Mouse (Mus musculus): ENCODE data around the gene Tet3. TPM values are rescaled to one million over a fixed set of nuclear protein-coding genes. Genes with fewer than 3 reads are reported as not detected.

Gene Tet3
- polyA plus RNA-seq, 1 experiment: 65.6 TPM

- WGBS: 61% methylated on average over 2 of the region's 2 CpGs
- H3K27ac ChIP-seq (ENCODE audit: insufficient read depth, low read depth, low read length): no peak overlapping the region
- H3K4me1 ChIP-seq (ENCODE audit: control insufficient read depth, insufficient read depth, low read length): no peaks in the 10 kb centered on the region
- H3K4me3 ChIP-seq (ENCODE audit: insufficient read depth, low read depth, low read length): no peak overlapping the region
- TF ChIP-seq CTCF (IDR thresholded peaks at IDR 0.05; ENCODE audit: insufficient read depth, low read depth, low read length): no peak
- no peak for TF ChIP-seq POLR2A (IDR thresholded peaks at IDR 0.05; ENCODE audit: insufficient read depth, low read depth, low read length)
Observed at GRCm38 (mm10) chr6:83322794-83323193, 136.1 kb downstream of the Tet3 start.

GRCm38 (mm10) chr6:83321927-83322326, 137.0 kb downstream of the Tet3 start:
- 35% methylated on average over 1 of the region's 1 CpGs for WGBS
- peaks cover under 1% of the 10 kb centered on the region for H3K4me1 ChIP-seq (ENCODE audit: control insufficient read depth, insufficient read depth, low read length)
- H3K27ac ChIP-seq (ENCODE audit: insufficient read depth, low read depth, low read length): no peak overlapping the region
- no peak for TF ChIP-seq POLR2A (IDR thresholded peaks at IDR 0.05; ENCODE audit: insufficient read depth, low read depth, low read length)
- no peak for TF ChIP-seq CTCF (IDR thresholded peaks at IDR 0.05; ENCODE audit: insufficient read depth, low read depth, low read length)
- H3K4me3 ChIP-seq (ENCODE audit: insufficient read depth, low read depth, low read length): no peak overlapping the region

GRCm38 (mm10) chr6:83317108-83317741, 141.7 kb downstream of the Tet3 start:
- Histone ChIP-seq H3K27ac (ENCODE audit: insufficient read depth, low read depth, low read length) (peak overlapping the region; percentile 35; the same call in 1 of the 2 replicates), H3K4me3 (ENCODE audit: insufficient read depth, low read depth, low read length) (peak overlapping the region; percentile 83), H3K4me1 (ENCODE audit: control insufficient read depth, insufficient read depth, low read length) (peaks cover 6% of the 10 kb centered on the region)
- TF ChIP-seq CTCF (IDR thresholded peaks at IDR 0.05; ENCODE audit: insufficient read depth, low read depth, low read length) (peak; percentile 93), POLR2A (IDR thresholded peaks at IDR 0.05; ENCODE audit: insufficient read depth, low read depth, low read length) (peak; percentile 46; the same call in 1 of the 2 replicates)
- under 1% methylated on average over 52 of the region's 52 CpGs for WGBS

GRCm38 (mm10) chr6:83316022-83316421, 142.9 kb downstream of the Tet3 start:
- Histone ChIP-seq H3K4me1 (ENCODE audit: control insufficient read depth, insufficient read depth, low read length) (peaks cover 6% of the 10 kb centered on the region), H3K27ac (ENCODE audit: insufficient read depth, low read depth, low read length) (no peak overlapping the region), H3K4me3 (ENCODE audit: insufficient read depth, low read depth, low read length) (peak overlapping the region; percentile 23; the same call in 1 of the 2 replicates)
- TF ChIP-seq CTCF (IDR thresholded peaks at IDR 0.05; ENCODE audit: insufficient read depth, low read depth, low read length) (no peak), POLR2A (IDR thresholded peaks at IDR 0.05; ENCODE audit: insufficient read depth, low read depth, low read length) (no peak)
- WGBS: 5% methylated on average over 10 of the region's 10 CpGs

- H3K27ac ChIP-seq (ENCODE audit: insufficient read depth, low read depth, low read length): no peak overlapping the region
- no peak overlapping the region for H3K4me3 ChIP-seq (ENCODE audit: insufficient read depth, low read depth, low read length)
- peaks cover 6% of the 10 kb centered on the region for H3K4me1 ChIP-seq (ENCODE audit: control insufficient read depth, insufficient read depth, low read length)
- TF ChIP-seq POLR2A (IDR thresholded peaks at IDR 0.05; ENCODE audit: insufficient read depth, low read depth, low read length): no peak
- TF ChIP-seq CTCF (IDR thresholded peaks at IDR 0.05; ENCODE audit: insufficient read depth, low read depth, low read length): no peak
Observed at GRCm38 (mm10) chr6:83315293-83315692, 143.6 kb downstream of the Tet3 start.

- no peak overlapping the region for H3K27ac ChIP-seq (ENCODE audit: insufficient read depth, low read depth, low read length)
- no peak overlapping the region for H3K4me3 ChIP-seq (ENCODE audit: insufficient read depth, low read depth, low read length)
- WGBS: 92% methylated on average over 8 of the region's 8 CpGs
- H3K4me1 ChIP-seq (ENCODE audit: control insufficient read depth, insufficient read depth, low read length): peaks cover 6% of the 10 kb centered on the region
- TF ChIP-seq POLR2A (IDR thresholded peaks at IDR 0.05; ENCODE audit: insufficient read depth, low read depth, low read length) (no peak), CTCF (IDR thresholded peaks at IDR 0.05; ENCODE audit: insufficient read depth, low read depth, low read length) (no peak)
Observed at GRCm38 (mm10) chr6:83312514-83312913, 146.4 kb downstream of the Tet3 start.

Other genes starting within 250 kb of the Tet3 start
- gene Slc4a5, start 239.3 kb downstream of the Tet3 start, polyA plus RNA-seq (2012; ENCODE audit: insufficient read depth, insufficient read length, low replicate concordance, missing spikeins): not detected in 2 replicates
- not detected in 2 replicates for gene Mthfd2, start 133.2 kb downstream of the Tet3 start, polyA plus RNA-seq (2012; ENCODE audit: insufficient read depth, insufficient read length, low replicate concordance, missing spikeins)
- gene Mob1a, start 133.1 kb downstream of the Tet3 start, polyA plus RNA-seq (2012; ENCODE audit: insufficient read depth, insufficient read length, low replicate concordance, missing spikeins): not detected in 2 replicates
- not detected in 2 replicates for gene Bola3, start 109.9 kb downstream of the Tet3 start, polyA plus RNA-seq (2012; ENCODE audit: insufficient read depth, insufficient read length, low replicate concordance, missing spikeins)
- not detected in 2 replicates for gene Dguok, start 47.9 kb upstream of the Tet3 start, polyA plus RNA-seq (2012; ENCODE audit: insufficient read depth, insufficient read length, low replicate concordance, missing spikeins)
- gene Actg2, start 77.2 kb upstream of the Tet3 start, polyA plus RNA-seq (2012; ENCODE audit: insufficient read depth, insufficient read length, low replicate concordance, missing spikeins): not detected in 2 replicates
- not detected in 2 replicates for gene Stambp, start 113.6 kb upstream of the Tet3 start, polyA plus RNA-seq (2012; ENCODE audit: insufficient read depth, insufficient read length, low replicate concordance, missing spikeins)
- not detected in 2 replicates for gene Clec4f, start 197.1 kb upstream of the Tet3 start, polyA plus RNA-seq (2012; ENCODE audit: insufficient read depth, insufficient read length, low replicate concordance, missing spikeins)
- gene Cd207, start 218.8 kb upstream of the Tet3 start, polyA plus RNA-seq (2012; ENCODE audit: insufficient read depth, insufficient read length, low replicate concordance, missing spikeins): not detected in 2 replicates